Mouse (Mus musculus) E14TG2a.4 (cell line): ENCODE measurements at regions not wholly inside any gene's neighbourhood (a gene's known extent, or its start where the extent isn't known, plus 50 kb on each side); places are given as distances from the start of the nearest gene placed in this dataset.

Experiments
- CTCF ChIP-seq: conservative IDR thresholded peaks from 2 replicates; pipeline ENCODE4 v1.5.1; 2014; ENCODE audit warnings: low read length
- NANOG ChIP-seq: IDR thresholded peaks from 2 replicates; pipeline ENCODE4 v1.6.1; 2014; ENCODE audit warnings: borderline replicate concordance, low read length, mixed read lengths

DNA sequence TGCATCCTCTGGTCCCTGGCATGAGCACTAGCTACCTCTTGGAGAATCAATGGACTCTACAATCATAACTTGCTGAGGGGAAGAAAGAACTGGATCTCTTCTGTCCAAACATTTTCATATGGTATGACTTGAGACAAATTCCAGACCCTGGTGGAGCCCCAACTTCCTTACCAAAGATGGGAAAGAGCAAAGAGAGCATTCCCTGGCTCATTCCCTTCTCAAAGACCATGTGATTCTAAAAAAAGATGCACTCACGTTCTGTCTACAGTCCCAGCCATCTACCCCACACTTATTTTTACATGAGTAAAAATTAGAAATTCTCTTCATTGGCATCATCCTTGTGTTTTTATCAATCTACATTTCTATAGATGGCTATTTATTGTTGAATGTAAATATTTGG is 304.3 kb upstream of the Intu start:
- TF ChIP-seq CTCF, result no peak
- no peak for TF ChIP-seq NANOG
